Mouse (Mus musculus) c-Kit-negative CD71-positive TER-119-positive erythroid progenitor cells, embryonic 14.5 days (primary cell): Measurements from ENCODE around the gene Gm3020.
"Not testable (repeated sequence)": the region's sequence is repeated elsewhere in the genome, so short reads cannot be mapped to it uniquely, and the experiment has no call there.

Experiments used
- DNase-seq: peaks from one replicate; pipeline ENCODE4 v3.0.0-alpha.2; 2013; ENCODE audit warnings: low read depth, low spot score

The Gm3020 gene

DNA sequence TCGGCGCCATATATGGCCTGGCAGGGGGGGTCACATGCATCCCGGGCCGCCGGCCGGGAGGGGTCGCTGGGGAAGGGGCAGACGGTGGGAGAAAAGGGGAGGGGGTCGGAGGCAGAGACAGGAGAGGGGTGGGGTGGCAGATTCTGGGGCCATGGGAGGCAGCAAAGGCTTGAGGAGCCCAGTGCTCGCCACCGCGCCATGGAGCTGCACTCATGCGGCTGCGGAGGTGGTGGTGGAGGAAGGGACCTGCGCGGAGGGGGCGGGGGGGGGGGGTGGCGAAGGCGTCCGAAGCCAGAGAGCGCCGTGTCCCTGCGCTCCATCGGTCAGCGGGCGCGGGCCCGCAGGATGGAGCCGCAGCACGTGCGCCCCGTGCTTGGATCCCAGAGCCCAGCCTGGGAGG is at the start of gene Gm3020:
Gene Gm3020, plus strand, starts transcription at position 301 of the 400 bp plus-strand sequence.
- DNase-seq, result not testable (repeated sequence)

DNA sequence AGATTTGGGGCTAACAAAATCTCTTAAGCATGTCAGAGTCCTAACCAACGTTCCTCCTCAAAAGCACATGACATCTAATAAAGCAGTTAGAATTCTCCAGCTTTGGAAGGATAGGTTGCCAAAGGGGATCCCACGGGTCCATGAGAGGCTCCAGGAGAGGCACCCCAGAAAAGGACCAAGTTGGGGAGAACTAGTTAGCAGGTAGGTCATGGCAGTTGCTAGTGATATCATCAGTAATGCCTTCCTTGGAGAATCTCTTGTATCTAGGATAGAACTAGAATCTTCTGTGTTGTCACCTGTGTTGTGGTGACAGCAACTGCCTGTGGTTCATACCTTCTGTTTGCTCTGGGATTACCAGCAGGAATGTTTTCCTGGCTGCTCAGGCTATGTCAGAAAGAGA is 17.6 kb upstream of the Gm3020 start, which contains the start of gene Gm3012:
Gene Gm3012, plus strand, starts transcription at position 301 of the 400 bp plus-strand sequence.
- not testable (repeated sequence) for DNase-seq

DNA sequence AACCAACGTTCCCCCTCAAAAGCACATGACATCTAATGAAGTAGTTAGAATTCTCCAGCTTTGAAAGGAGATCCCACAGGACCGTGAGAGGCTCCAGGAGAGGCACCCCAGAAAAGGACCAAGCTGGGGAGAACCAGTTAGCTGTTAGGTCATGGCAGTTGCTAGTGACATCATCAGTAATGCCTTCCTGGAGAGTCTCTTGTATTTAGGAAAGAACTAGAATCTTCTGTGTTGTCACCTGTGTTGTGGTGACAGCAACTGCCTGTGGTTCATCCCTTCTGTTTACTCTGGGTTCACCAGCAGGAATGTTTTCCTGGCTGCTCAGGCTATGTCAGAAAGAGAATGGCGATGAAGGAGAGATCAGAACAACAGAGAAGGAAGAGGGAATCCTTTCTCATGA is 36.7 kb downstream of the Gm3020 start, which contains the start of gene Gm3043:
Gene Gm3043, plus strand, starts transcription at position 301 of the 400 bp plus-strand sequence.
- not testable (repeated sequence) for DNase-seq
